Mouse (Mus musculus) Patski (cell line): ENCODE results near the gene Il1rn. TPM values are rescaled to one million over a fixed set of nuclear protein-coding genes. Genes with fewer than 3 reads are reported as not detected.
A peak's percentile ranks its signal among the peaks of the same experiment; 100 is the strongest.

Experiments
- ATAC-seq: fragments of 100-300 bp; one replicate; pipeline ENCODE4 v1.8.0; 2021
- CTCF ChIA-PET: fragments of 350-600 bp; sonication (Branson Sonifier 250); formaldehyde crosslinking; loops from one replicate; lab custom pipeline; 2022; ENCODE audit warnings: inconsistent platforms; lab: Charles Lee
- POLR2A ChIA-PET: fragments of 350-600 bp; sonication (Branson Sonifier 250); formaldehyde crosslinking; loops from one replicate; lab custom pipeline; 2022; ENCODE audit warnings: antibody characterized with exemption, inconsistent platforms; lab: Charles Lee
- DNase-seq: peaks from one replicate; pipeline ENCODE4 v3.0.0-alpha.2; 2011; ENCODE audit warnings: low read depth, low spot score
- H3K27me3 ChIP-seq: fragments of 371-371 bp; one replicate; pipeline ENCODE4 v1.5.1; 2021
- CTCF ChIP-seq: fragments of 100-300 bp; IDR thresholded peaks from one replicate; pipeline ENCODE4 v1.5.1; 2021
- in situ Hi-C: fragments of 300-500 bp; cut with MboI; formaldehyde crosslinking; loops from 3 replicates; pipeline ENCODE4 v1.11.1; 2018; ENCODE audit warnings: low pct_unique_long_range_greater_than_20kb, mixed read lengths
- polyA plus RNA-seq: library from polyadenylated mRNA; unstranded; gene quantifications from one replicate; pipeline ENCODE4 v1.2.3, GENCODE M21; 2021

Gene Il1rn
- polyA plus RNA-seq, 1 experiment from 2014 or later = 8.6 TPM

DNA sequence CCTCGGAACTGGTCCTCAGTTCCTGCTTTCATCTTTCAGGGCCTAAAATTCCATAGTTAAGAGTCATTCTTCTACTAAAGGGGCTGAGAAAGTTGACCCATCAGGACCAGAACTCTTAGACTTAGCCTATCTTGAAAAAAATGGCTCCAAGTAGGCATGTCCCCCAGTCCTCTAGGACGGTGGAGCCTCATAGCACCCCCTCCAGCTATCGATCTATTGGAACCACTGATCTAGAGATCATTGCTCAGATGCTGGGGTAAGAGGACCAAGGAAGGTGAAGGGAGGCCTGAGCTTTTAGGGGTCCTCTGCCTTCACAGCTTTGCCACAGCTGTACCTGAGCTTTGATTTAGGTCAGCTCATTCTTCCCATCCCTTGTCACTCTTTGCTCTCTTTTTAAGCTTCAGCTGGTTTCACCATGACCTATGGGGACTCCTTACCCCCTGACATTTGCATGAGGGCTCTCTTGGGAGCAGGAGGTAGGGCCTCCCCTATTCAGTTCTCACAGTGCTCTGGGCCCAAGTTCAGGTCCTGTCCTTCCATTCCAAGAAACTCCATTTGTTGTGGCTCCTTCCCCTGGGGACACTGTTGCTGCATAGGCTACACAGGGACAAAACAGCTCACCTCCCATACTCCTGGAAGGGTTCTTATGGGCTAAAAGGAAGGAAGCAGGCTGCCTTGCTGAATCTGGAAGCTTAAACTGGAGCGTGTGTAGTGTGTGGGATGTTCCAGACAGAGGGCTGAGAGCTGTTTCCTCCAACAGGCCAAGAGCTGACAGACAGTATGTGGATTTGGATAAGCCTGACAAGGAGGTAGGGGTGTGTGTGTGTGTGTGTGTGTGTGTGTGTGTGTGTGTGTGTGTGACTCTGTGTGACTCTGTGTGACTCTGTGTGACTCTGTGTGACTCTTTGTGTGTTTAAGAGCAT is 51.0 kb downstream of the Il1rn start:
- no peaks in the 10 kb centered on the region for H3K27me3 ChIP-seq
- no peak for TF ChIP-seq CTCF
- POLR2A ChIA-PET = interaction anchor here (1.6 kb wide), 1 partner anchor 9 kb away, joined by 3 read pairs; no protein-coding TSS in a partner anchor
- DNase-seq (no peak), ATAC-seq (no peak)
- CTCF ChIA-PET = interaction anchor here (1.3 to 2.9 kb wide), 2 partner anchors 11 to 91 kb away, joined by 4 to 9 read pairs; no protein-coding TSS in a partner anchor
- in situ Hi-C loops = loop anchor here (25.0 kb wide), 2 partner anchors 300 to 1075 kb away; partner anchors contain the start of genes Nxph2 and Tbpl2

DNA sequence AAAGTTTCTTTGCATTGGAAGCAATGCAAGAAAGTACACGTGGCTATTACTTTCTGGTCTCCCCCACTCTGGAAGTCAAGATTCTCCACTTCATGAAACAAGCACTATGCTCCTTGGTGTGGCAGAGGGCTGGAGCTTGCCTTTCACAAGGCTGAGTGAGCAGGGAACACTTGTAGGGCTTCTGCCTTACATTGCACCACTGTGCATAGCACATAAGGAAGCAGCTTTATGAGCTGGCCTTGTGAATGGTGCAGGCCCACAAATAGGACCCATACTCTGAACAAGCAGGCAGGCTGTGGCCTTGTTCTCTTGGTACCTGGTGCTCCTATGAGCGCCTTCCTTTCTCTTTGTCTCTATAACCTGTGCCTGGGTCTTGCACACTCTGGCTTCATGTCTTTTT is 56.6 kb downstream of the Il1rn start:
- DNase-seq (no peak), ATAC-seq (no peak)
- H3K27me3 ChIP-seq = no peaks in the 10 kb centered on the region
- CTCF ChIA-PET = no interaction called here
- in situ Hi-C loops = loop anchor here (25.0 kb wide), 2 partner anchors 306 to 1081 kb away; partner anchors contain the start of genes Nxph2 and Tbpl2
- no peak for TF ChIP-seq CTCF
- POLR2A ChIA-PET = interaction anchor here (0.5 kb wide), 1 partner anchor 80 kb away, joined by 3 read pairs; no protein-coding TSS in a partner anchor

DNA sequence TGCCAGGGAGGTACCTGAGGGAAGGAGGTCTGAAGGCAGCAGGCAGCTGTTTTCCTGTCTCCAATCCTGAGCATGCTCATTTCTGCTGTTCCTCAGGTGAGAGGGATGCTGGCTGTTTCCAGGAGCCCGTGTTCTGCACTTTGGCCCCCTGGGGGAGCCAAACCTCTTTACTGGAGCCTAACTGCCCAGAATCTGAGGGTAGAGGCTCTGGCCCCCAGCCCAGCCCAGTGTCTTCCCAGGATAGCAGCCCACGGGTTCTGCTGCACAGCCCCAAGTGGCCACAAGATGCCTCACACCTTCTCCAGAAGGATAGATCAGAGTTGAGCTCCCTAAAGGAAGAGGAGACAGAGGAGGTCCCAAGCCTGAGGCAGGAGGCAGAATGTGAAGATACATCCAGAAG is 60.5 kb downstream of the Il1rn start:
- DNase-seq = no peak
- ChIA-PET CTCF (interaction anchor here (1.0 to 1.8 kb wide), 2 partner anchors 10 to 32 kb away, joined by 4 to 5 read pairs; no protein-coding TSS in a partner anchor), POLR2A (interaction anchor here (0.7 kb wide), 1 partner anchor 12 kb away, joined by 3 read pairs; no protein-coding TSS in a partner anchor)
- H3K27me3 ChIP-seq = no peaks in the 10 kb centered on the region
- TF ChIP-seq CTCF = peak; percentile 55
- ATAC-seq = peak; percentile 33
- in situ Hi-C loops = loop anchor here (25.0 kb wide), 2 partner anchors 310 to 1085 kb away; partner anchors contain the start of genes Nxph2 and Tbpl2

DNA sequence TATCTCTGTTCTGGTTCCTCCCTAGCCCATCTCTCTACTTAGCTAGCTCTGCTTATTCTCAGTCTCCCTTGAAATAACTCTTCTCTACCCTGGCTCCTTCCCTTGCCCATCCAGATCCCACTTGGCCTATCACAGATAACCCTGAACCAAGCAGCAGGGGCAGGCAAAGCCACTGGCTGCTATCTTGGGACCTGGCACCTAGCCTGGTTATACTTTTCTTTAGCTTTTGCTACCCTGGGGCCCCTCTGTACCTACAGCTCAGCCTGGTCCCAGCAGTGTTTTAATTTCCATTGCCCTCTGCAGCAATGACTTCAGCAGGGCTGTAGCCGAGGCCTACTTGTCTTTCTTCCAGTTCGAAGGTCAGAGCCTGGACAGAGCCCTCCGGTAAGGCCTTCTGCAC is 64.1 kb downstream of the Il1rn start:
- no peak for TF ChIP-seq CTCF
- no peak for DNase-seq
- CTCF ChIA-PET = interaction anchor here (1.6 to 10.2 kb wide), 3 partner anchors 34 to 105 kb away, joined by 3 to 89 read pairs (median 6); partner anchors contain the start of gene Psd4
- no peaks in the 10 kb centered on the region for H3K27me3 ChIP-seq
- ATAC-seq = no peak
- in situ Hi-C loops = loop anchor here (5.0 kb wide), 1 partner anchor 33 kb away; the partner anchor contains the start of gene Psd4
- POLR2A ChIA-PET = no interaction called here

Other genes starting within 250 kb of the Il1rn start
- gene Tbpl2, start 240.3 kb upstream of the Il1rn start, polyA plus RNA-seq = 0.12 TPM
- gene Il1f8, start 183.7 kb upstream of the Il1rn start, polyA plus RNA-seq = not detected
- not detected for gene Il1f9, start 150.4 kb upstream of the Il1rn start, polyA plus RNA-seq
- not detected for gene Il1f6, start 121.4 kb upstream of the Il1rn start, polyA plus RNA-seq
- not detected for gene Il1f5, start 59.9 kb upstream of the Il1rn start, polyA plus RNA-seq
- gene Il1f10, start 45.7 kb upstream of the Il1rn start, polyA plus RNA-seq = not detected
- 0.08 TPM for gene Psd4, start 30.7 kb downstream of the Il1rn start, polyA plus RNA-seq
- gene Pax8, start 138.7 kb downstream of the Il1rn start, polyA plus RNA-seq = 219 TPM